Mouse (Mus musculus) activated CD4-positive, CD25-positive, alpha-beta regulatory T cell, adult 9 weeks (primary cell): ENCODE data around the gene Enthd1. TPM values are rescaled to one million over a fixed set of nuclear protein-coding genes. Genes with fewer than 3 reads are reported as not detected.

Source experiments
- polyA plus RNA-seq: library from polyadenylated mRNA; unstranded; fragments of 100-300 nt; shearing (Covaris generic); gene quantifications from one replicate; pipeline ENCODE4 v1.2.1, GENCODE M21; 2017

Enthd1 gene
- 0.12 TPM for polyA plus RNA-seq

DNA sequence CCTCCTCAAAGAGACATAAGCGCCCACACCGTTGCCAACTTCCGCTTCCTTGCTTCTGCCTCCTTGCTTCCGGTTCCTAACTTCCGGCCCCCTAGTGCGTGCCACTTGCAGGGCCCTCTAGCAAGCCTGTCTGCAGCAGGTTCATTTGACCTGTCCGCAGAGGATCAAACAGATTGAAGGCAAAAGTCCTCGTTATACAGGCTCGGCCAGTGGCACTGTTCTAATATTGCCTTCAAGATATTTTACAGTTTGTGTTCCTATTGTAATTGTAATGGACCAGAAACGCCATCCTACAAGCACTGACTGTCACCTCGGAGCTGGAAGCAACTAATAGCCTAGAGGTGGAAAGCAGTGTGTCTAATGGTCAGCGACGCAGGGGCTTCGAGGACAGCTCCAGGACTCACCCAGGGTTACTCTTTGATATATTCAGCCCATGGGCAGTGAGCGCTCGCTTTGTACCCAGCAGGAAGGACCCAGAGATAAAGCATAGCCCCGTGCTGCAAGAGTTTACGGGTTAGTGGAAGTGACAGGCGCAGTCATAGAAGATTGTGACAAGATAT, at the start of gene Enthd1:
Gene Enthd1, minus strand, starts transcription at position 51 of the 560 bp plus-strand sequence.

GRCm38 (mm10) chr15:80572291-80572690, 7.3 kb upstream of the Enthd1 start, which contains the start of gene Grap2:
Gene Grap2 (plus strand): TSS chr15:80572594.

Other genes starting within 250 kb of the Enthd1 start
- gene Grap2, start 7.4 kb upstream of the Enthd1 start, polyA plus RNA-seq: 59.1 TPM
- gene Fam83f, start 106.7 kb upstream of the Enthd1 start, polyA plus RNA-seq: 0.21 TPM
- gene Tnrc6b, start 146.2 kb upstream of the Enthd1 start, polyA plus RNA-seq: 59.8 TPM